Mouse (Mus musculus) kidney, adult 2 months (tissue): ENCODE measurements at regions not wholly inside any gene's neighbourhood (a gene's known extent, or its start where the extent isn't known, plus 50 kb on each side); places are given as distances from the start of the nearest gene placed in this dataset.

ENCODE experiments used
- DNase-seq: peaks from one replicate; pipeline ENCODE4 v3.0.0; 2021
- H3K27ac ChIP-seq: fragments of 200-500 bp; 2 replicates; pipeline ENCODE4 v1.5.1; 2012; ENCODE audit warnings: low read depth, low read length, control low read depth, inconsistent platforms; ENCODE audit not compliant: insufficient read depth
- H3K27me3 ChIP-seq: fragments of 200-500 bp; replicated peaks from 2 replicates; pipeline ENCODE4 v1.6.1; 2012; ENCODE audit warnings: mild to moderate bottlenecking, moderate library complexity, low read length, inconsistent platforms; ENCODE audit not compliant: control insufficient read depth, insufficient read depth
- H3K36me3 ChIP-seq: fragments of 200-500 bp; 2 replicates; pipeline ENCODE4 v1.6.1; 2012; ENCODE audit warnings: mild to moderate bottlenecking, moderate library complexity, low read length, inconsistent platforms; ENCODE audit not compliant: control insufficient read depth, insufficient read depth
- H3K4me1 ChIP-seq: fragments of 200-500 bp; 2 replicates; pipeline ENCODE4 v1.6.1; 2011; ENCODE audit warnings: low read length; ENCODE audit not compliant: control insufficient read depth, insufficient read depth
- H3K4me3 ChIP-seq: fragments of 200-500 bp; 2 replicates; pipeline ENCODE4 v1.5.1; 2011; ENCODE audit warnings: mild to moderate bottlenecking, low read depth, low read length, control low read depth; ENCODE audit not compliant: insufficient read depth
- CTCF ChIP-seq: fragments of 200-500 bp; conservative IDR thresholded peaks from 2 replicates; pipeline ENCODE4 v1.5.1; 2011; ENCODE audit warnings: low read depth, mild to moderate bottlenecking, control low read depth, low read length, moderate library complexity, mixed read lengths; ENCODE audit not compliant: insufficient read depth, insufficient read length
- POLR2A ChIP-seq: fragments of 200-500 bp; IDR thresholded peaks from one replicate; pipeline ENCODE4 v1.6.1; 2011; ENCODE audit warnings: low read depth, low read length, control low read depth
- WGBS: fragments of 180-500 bp; shearing (Covaris S2); methylation state at CpG from one replicate; pipeline ENCODE4 v1.1.7; 2018; 5-methylcytosine and 5-hydroxymethylcytosine counted together

DNA sequence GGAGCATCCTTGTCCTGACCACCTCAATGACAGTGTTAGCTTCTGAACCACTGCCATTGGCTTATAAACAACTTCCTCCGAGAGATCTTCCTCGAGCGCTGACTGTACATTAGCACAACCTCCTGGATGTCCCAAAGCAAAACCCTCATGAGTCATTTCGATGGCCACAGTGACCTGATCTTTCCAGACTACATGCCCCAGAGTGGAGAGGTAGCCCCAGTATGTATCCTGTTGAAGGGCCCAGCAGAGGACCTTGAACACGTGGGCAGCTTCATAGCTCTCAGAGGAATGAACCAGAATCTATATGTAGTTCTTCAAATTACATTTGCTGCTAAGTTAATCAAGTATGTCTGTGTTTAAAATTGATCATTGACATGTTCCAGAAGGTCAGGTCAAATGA, 118.1 kb downstream of the Mtx3 start:
- 83% methylated on average over 5 of the region's 5 CpGs for WGBS
- TF ChIP-seq POLR2A, result no peak
- no peak for TF ChIP-seq CTCF
- H3K36me3 ChIP-seq, result no peaks in the 10 kb centered on the region
- no peak overlapping the region for H3K27ac ChIP-seq
- DNase-seq, result no peak
- H3K4me1 ChIP-seq, result no peaks in the 10 kb centered on the region
- H3K4me3 ChIP-seq, result no peak overlapping the region
- H3K27me3 ChIP-seq, result no peaks in the 10 kb centered on the region; the same call in 1 of the 2 replicates

DNA sequence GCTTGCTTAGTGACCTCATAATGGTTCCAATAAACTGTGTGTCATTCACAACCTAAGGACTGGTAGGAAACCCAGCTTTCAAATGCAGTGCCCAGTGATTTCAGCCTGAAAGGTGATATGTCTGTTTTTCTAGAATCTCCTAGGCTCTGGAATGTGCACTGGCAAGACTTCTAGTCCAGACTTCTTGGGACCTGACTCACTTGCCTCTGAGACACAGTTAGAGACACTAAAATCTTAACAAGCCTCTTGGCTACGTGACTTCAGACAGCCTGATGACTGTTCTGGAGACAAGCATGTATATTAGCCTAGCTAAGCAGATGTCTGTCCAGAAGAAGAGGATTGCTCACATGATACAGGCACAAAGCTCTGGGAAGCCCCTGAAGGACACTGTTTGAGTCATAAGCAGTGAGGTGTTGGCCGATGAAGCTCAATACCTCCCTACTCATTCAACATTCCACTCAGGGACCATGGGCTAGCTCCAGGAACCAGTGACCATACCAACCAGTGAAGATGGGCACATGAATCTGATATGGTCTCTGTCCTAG, 118.9 kb downstream of the Mtx3 start:
- no peak for TF ChIP-seq CTCF
- no peak for TF ChIP-seq POLR2A
- Histone ChIP-seq H3K27me3 (no peaks in the 10 kb centered on the region; the same call in 1 of the 2 replicates), H3K4me3 (no peak overlapping the region), H3K27ac (no peak overlapping the region), H3K4me1 (no peaks in the 10 kb centered on the region), H3K36me3 (no peaks in the 10 kb centered on the region)
- 89% methylated on average over 2 of the region's 2 CpGs for WGBS
- no peak for DNase-seq

DNA sequence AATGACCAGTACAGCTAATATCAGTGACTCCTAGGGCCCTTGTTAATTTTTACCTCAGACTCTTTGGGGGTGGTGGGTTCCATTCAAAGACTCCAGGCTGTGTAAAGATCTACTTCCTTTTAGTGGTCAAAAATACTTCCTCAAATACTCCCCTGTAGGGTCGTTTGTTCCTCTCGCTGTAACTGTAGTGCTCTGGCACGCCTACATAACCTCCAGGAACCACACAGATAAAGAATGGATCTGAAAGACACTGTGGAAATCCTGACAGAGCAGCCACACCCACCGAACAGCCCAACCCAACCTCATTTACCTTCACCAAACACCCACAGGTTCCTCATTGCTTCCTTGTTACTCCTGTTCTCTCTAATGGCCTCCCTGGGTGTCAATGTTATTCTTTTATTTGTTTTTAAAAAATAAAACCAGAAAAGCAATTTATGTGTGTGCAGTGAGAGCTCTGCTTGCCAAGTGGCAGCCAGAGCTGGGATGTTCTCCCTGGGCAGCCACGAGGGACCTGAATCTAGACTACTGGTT, 119.7 kb downstream of the Mtx3 start:
- DNase-seq, result no peak
- no peaks in the 10 kb centered on the region for H3K36me3 ChIP-seq
- 72% methylated on average over 5 of the region's 5 CpGs for WGBS
- H3K4me3 ChIP-seq, result no peak overlapping the region
- H3K27ac ChIP-seq, result no peak overlapping the region
- H3K27me3 ChIP-seq, result no peaks in the 10 kb centered on the region; the same call in 1 of the 2 replicates
- TF ChIP-seq CTCF, result no peak
- TF ChIP-seq POLR2A, result no peak
- H3K4me1 ChIP-seq, result no peaks in the 10 kb centered on the region

DNA sequence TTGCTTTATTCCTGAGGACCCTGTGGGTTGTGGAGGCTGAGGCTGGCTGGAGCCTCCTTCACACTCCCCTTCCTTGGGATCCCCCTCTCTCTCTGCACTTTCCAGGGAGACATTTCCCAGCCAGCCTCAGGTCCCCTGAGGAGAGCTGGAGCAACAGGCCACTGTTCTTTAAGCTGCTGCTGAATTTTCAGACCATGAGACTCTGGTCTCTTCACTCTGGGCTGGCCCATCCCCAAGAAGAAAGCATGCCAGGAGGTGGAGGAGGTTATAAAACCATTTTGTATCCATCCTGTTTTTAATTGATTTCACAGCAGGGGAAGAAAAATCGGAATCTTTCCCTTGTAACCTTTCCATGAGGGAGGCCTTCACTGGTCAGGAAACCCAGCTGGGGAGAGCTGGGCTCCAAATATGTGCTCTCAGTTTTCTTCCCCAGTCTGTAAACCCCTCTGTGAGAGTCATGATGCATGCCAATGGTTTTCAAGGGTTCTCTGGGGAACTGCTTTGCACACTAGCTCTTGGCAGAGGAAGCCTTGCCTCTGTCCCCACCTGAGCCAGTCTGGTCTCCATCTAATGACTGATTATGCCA, 122.6 kb downstream of the Mtx3 start:
- Histone ChIP-seq H3K4me1 (no peaks in the 10 kb centered on the region), H3K4me3 (no peak overlapping the region), H3K36me3 (no peaks in the 10 kb centered on the region), H3K27ac (no peak overlapping the region), H3K27me3 (no peaks in the 10 kb centered on the region; the same call in 1 of the 2 replicates)
- DNase-seq, result no peak
- 24% methylated on average over 1 of the region's 1 CpGs for WGBS
- TF ChIP-seq CTCF, result no peak
- no peak for TF ChIP-seq POLR2A

DNA sequence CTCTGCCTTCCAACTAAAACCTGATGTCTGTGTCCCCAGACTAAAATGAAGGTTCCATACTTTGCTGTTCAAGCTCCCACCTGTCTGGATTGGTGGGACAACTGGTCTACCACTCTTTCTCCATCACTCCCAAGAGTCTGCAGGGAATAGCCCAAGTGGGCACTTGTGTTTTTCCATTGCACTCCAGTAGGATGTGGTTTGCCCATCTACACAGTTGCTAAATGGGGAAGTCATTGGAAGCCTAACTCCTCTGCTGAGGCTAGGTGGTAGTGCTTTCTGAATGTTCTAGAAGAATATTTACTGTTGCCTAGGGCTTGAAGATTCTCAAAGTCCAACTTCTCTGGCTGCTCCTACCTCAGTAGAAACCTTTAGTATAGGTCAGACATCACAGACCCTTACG, 125.0 kb downstream of the Mtx3 start:
- DNase-seq, result no peak
- 90% methylated on average over 1 of the region's 1 CpGs for whole genome bisulfite sequencing
- Histone ChIP-seq H3K27me3 (no peaks in the 10 kb centered on the region; the same call in 1 of the 2 replicates), H3K27ac (no peak overlapping the region), H3K4me1 (no peaks in the 10 kb centered on the region), H3K4me3 (no peak overlapping the region), H3K36me3 (no peaks in the 10 kb centered on the region)
- TF ChIP-seq CTCF (no peak), POLR2A (no peak)

DNA sequence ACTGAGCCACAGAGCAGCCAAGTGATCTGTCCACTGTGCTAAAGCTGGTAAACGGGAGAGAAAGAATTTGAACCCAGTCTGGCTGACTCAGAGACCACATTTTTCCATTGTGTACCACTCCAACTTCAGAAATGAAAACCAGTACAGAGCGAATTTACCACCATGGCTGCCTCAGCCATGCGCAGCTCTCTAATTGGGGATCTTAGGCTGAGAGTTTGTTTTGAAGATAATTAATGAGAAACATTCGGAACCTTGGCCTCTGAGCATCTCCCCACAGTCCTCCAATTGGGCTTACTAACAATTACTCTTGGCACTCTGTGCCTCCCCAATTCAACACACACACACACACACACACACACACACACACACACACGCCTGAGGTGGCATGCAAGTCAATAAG, 128.3 kb downstream of the Mtx3 start:
- H3K36me3 ChIP-seq, result no peaks in the 10 kb centered on the region
- DNase-seq, result no peak
- WGBS, result 88% methylated on average over 5 of the region's 5 CpGs
- no peak overlapping the region for H3K4me3 ChIP-seq
- no peak overlapping the region for H3K27ac ChIP-seq
- no peak for TF ChIP-seq POLR2A
- no peak for TF ChIP-seq CTCF
- H3K27me3 ChIP-seq, result no peaks in the 10 kb centered on the region
- H3K4me1 ChIP-seq, result no peaks in the 10 kb centered on the region

DNA sequence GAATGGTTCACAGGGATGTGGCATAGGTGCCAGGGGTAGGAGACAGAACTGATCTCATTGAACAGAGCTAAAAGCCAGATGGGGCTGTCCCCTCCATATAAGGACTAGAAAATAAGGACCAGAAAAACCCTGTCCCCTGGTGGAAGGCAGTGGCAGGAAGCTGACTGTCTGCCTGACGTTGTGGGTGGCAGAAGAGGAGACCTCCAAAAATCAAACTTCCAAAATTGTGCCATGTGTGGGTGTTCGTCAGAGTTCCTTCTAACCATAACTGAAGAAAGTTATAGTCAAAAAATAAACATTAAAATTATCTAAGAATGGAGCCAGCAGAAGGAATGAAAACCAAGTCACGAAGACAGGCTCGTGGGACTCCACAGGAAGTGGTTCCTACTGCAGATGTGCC, 129.2 kb downstream of the Mtx3 start:
- H3K4me3 ChIP-seq, result no peak overlapping the region
- 64% methylated on average over 4 of the region's 4 CpGs for WGBS
- TF ChIP-seq CTCF (no peak), POLR2A (no peak)
- H3K27me3 ChIP-seq, result no peaks in the 10 kb centered on the region
- no peaks in the 10 kb centered on the region for H3K4me1 ChIP-seq
- H3K27ac ChIP-seq, result no peak overlapping the region
- H3K36me3 ChIP-seq, result no peaks in the 10 kb centered on the region
- DNase-seq, result no peak
